Mouse (Mus musculus): ENCODE measurements around the gene Tmc5.

Gene Tmc5

GRCm38 (mm10) chr7:118595228-118595627 lies 1.9 kb upstream of the Tmc5 start:
- POLR2A ChIA-PET, result interaction anchor here in 3 of 4 experiments (0.7 to 9.2 kb wide), 18 partner anchors 11 to 352 kb away, joined by 3 to 121 read pairs (median 5); partner anchors contain the start of genes Tmc7 (in 2 of the 3), Ccp110 (in 1 of the 3), Coq7 (in 1 of the 3) and Smg1 (in 1 of the 3)
- CTCF ChIA-PET, result interaction anchor here in 3 of 4 experiments (0.5 to 2.8 kb wide), 26 partner anchors 8 to 1100 kb away, joined by 3 to 21 read pairs (median 4); partner anchors contain the start of genes Tmc7 (in 2 of the 3) and Vps35l (in 1 of the 3)

DNA sequence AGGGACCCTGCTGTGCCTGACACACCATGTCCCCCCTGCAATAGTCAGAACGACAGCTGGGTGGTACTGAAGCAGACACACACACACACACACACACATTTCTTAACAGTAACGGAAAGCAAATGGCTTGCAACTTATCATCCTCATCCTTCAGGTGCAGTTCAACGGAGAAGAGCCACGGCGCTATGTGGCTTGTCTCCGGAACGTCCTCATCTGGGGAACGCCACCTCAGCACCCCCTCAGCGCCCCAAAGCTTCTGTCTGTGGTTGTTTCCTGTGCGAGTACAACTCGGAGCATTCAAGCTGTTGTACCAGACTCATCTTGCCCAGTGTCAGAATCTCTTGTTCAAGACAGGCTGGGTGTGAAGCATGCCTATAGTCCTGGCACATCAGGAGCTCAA lies 826 bp upstream of the Tmc5 start:
- ChIA-PET POLR2A (interaction anchor here in 3 of 4 experiments (0.9 to 9.2 kb wide), 9 partner anchors 12 to 144 kb away, joined by 3 to 70 read pairs (median 4); partner anchors contain the start of gene Tmc7 (in 1 of the 3)), CTCF (interaction anchor here in 2 of 4 experiments (1.0 to 2.3 kb wide), 7 partner anchors 77 to 415 kb away, joined by 3 to 7 read pairs (median 4); no protein-coding TSS in a partner anchor)

DNA sequence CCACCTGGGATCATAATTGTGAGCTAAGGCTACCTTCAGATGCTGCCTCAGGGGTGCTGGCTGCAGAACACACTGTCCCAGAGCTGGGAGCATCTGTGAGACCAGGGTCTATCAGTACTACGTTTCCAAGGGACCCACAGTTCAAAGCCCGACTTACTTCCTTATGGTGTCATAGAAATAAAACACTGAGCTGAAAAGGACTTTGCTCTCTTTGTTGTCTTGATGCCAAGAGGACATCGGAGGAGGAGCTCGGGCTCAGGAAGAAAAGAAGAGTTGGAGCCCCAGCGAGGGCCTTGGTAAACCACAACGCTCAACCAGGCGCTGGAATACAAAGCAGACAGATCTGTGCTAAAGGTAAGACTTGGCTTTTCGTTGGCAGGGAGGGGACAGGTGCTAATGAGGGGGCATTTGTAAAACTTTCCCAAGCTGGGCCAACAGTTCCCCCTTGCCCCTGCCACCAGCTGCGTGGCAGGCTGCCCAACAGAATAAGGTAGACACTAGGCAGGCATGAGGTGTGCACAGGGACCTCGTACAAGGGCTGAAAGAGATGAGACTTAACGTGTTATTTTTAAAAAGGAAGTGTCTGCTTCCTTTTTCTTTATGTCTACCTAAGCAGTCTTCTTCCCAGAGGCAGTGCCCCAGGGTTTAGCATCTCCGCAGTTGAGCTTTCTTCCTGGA lies 3.0 kb downstream of the Tmc5 start:
- ChIA-PET CTCF (no interaction called here), POLR2A (interaction anchor here in 1 of 4 experiments (0.7 to 9.2 kb wide), 5 partner anchors 15 to 151 kb away, joined by 3 to 70 read pairs (median 3); no protein-coding TSS in a partner anchor)

- CTCF ChIA-PET, result no interaction called here
- POLR2A ChIA-PET, result no interaction called here
Measured at GRCm38 (mm10) chr7:118604842-118605241, 7.7 kb downstream of the Tmc5 start.

DNA sequence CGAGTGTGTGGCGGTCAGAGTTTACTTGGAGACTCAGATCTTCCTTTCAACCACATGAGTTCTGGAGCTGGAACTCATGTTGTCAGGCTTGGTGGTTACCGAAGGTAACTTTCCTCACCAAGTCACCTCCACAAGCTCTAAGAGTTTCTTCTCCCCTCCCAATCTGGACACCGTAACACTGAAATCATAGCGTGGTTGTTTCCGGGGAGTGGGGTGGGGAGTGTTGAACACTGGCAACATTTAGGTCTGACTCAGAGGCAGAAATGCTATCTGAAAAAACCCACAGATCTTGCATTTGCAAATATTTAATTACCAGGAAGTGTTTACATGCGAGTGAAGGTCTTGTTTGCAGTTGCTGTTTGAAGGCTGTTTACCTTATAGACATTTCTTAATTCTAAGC lies 12.7 kb downstream of the Tmc5 start:
- ChIA-PET POLR2A (interaction anchor here in 2 of 4 experiments (0.8 to 7.9 kb wide), 3 partner anchors 15 to 26 kb away, joined by 3 to 44 read pairs (median 6); partner anchors contain the start of gene Tmc7 (in 1 of the 2)), CTCF (no interaction called here)

DNA sequence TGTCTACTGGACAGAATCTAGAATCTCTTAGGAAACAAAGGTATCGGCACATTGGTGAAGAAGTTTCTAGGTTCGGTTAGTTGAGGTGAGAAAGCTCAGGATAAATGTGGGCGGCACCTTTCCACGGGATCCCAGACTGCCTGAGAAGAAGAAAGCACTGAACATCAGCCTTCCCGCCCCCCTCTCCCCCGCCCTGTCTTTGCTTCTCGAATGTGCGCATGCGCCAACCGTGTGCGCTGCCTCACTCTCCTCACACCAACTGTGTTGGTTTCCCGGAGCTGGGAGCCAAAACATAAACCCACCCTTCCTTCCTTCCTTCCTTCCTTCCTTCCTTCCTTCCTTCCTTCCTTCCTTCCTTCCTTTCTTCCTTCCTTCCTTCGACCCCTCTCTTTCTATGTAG lies 13.6 kb downstream of the Tmc5 start:
- POLR2A ChIA-PET, result interaction anchor here in 3 of 4 experiments (0.7 to 7.9 kb wide), 4 partner anchors 14 to 84 kb away, joined by 3 to 44 read pairs (median 4); partner anchors contain the start of gene Tmc5 (in 1 of the 3)
- CTCF ChIA-PET, result interaction anchor here in 2 of 4 experiments (0.6 to 1.5 kb wide), 2 partner anchors 63 to 78 kb away, joined by 4 to 11 read pairs; no protein-coding TSS in a partner anchor

DNA sequence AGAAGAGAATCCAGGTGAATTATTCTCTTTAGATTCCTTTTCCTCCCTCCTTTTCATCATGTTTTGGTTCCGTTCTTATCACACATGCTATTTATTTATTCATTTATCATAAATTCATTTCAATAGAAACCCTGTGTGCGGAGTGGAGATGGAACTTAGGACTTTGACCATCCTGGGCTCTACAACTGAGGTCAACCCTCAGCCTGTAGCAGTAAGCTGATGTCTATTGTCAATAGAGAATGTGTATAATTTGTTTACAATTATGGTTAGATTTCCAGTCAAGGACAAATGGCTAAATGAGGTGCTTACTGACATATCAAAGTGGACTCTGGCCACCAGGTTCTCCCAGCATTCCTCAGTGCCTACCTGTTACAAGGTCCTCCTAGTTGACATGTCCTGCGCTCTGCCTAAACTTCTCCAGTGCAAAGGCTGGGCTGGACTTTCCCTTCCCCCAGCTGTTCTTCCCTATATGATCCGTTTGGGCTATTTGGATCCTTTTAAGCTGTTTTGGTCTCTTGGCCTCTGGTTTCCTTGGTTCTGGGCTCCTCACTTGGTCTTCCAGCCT lies 14.2 kb downstream of the Tmc5 start:
- POLR2A ChIA-PET, result interaction anchor here in 3 of 4 experiments (0.8 to 7.9 kb wide), 5 partner anchors 17 to 129 kb away, joined by 3 to 44 read pairs (median 3); no protein-coding TSS in a partner anchor
- CTCF ChIA-PET, result interaction anchor here in 2 of 4 experiments (0.6 to 1.5 kb wide), 3 partner anchors 16 to 77 kb away, joined by 3 to 11 read pairs (median 4); no protein-coding TSS in a partner anchor

DNA sequence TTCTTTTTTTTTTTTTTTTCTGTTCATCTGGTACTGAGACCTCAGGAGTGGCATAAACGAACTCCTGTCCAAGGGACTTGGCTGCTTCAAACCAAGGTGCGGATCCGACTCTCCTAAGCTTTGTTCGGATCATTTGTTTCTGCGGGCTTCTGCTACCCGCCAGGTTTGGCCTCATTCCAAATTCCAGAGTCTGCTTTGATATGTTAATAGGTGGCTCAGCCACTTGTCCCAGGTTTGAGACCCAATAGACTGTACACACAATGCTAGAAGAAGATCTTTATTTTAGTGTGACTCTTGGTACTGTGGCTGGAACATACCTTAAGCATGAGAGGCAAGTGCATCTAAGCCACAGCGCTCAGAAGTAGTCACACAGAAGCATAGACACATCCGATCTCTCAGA lies 14.8 kb downstream of the Tmc5 start:
- CTCF ChIA-PET, result interaction anchor here in 2 of 4 experiments (0.6 to 1.5 kb wide), 2 partner anchors 17 to 77 kb away, joined by 3 to 4 read pairs; no protein-coding TSS in a partner anchor
- POLR2A ChIA-PET, result interaction anchor here in 3 of 4 experiments (0.6 to 7.9 kb wide), 5 partner anchors 18 to 129 kb away, joined by 3 to 44 read pairs (median 3); no protein-coding TSS in a partner anchor

GRCm38 (mm10) chr7:118614076-118614475 lies 17.0 kb downstream of the Tmc5 start:
- ChIA-PET CTCF (interaction anchor here in 2 of 4 experiments (0.7 to 1.0 kb wide), 2 partner anchors 75 to 165 kb away, joined by 3 to 6 read pairs; no protein-coding TSS in a partner anchor), POLR2A (interaction anchor here (0.7 to 7.9 kb wide), 12 partner anchors 9 to 124 kb away, joined by 3 to 44 read pairs (median 3); partner anchors contain the start of gene Tmc5 (in 2 of the 4))

- POLR2A ChIA-PET, result interaction anchor here in 2 of 4 experiments (0.7 kb wide), 2 partner anchors 17 to 559 kb away, joined by 3 read pairs; no protein-coding TSS in a partner anchor
- CTCF ChIA-PET, result no interaction called here
Measured at GRCm38 (mm10) chr7:118618104-118618503, 21.0 kb downstream of the Tmc5 start.

DNA sequence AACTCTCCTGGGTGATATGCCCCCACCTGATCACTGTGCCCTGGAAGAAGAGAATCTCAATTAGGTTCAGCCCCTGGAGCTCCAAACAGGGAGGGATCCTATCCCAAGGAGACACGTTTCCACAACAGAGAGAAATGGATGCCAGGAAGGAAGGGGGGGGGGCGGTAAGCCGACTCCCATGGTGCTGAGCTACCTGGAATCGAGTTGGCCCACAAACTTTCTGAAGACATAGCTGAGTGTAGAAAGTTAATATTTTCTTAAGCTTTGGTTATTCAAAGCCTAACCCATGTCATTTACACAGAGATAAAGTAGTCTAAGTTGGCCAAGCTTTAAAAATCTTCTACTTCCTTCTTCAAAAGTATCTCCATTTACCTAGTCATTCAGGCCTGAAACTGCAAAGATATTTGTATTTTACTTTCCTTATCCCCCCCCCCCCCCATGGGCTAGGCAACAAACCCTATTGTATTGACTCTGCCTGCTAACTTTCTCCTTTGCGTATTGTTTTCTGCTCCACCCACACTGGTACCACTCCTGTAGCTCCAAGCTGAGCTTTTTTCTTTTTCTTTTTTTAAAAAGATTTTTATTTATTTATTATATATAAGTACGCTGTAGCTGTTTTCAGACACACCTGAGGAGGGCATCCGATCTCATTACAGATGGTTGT lies 23.3 kb downstream of the Tmc5 start:
- ChIA-PET CTCF (interaction anchor here in 2 of 4 experiments (0.5 to 0.6 kb wide), 2 partner anchors 111 to 172 kb away, joined by 5 to 13 read pairs; no protein-coding TSS in a partner anchor), POLR2A (interaction anchor here in 3 of 4 experiments (0.6 to 1.5 kb wide), 8 partner anchors 12 to 411 kb away, joined by 3 to 7 read pairs (median 4); partner anchors contain the start of gene Tmc5 (in 1 of the 3))

DNA sequence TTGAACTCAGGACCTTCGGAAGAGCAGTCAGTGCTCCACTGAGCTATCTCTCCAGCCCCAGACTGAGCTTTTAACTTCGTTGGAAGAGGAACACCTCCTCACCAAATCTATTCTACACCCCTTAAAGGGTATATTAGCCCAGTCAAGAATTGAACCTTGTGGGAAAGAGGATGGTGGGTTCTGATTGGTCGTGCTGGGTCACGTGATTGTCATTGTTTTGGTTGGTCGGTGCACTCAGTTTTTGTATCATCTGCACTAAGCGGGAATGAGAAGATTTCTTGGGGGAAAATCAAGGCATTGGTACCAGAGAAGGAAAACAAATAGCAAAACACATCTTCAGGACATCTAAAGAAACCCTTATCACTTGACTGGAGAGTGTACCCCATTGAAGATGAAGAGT lies 24.0 kb downstream of the Tmc5 start:
- ChIA-PET CTCF (interaction anchor here in 1 of 4 experiments (0.6 kb wide), 1 partner anchor 170 kb away, joined by 3 read pairs; no protein-coding TSS in a partner anchor), POLR2A (interaction anchor here in 2 of 4 experiments (1.1 to 1.2 kb wide), 2 partner anchors 24 to 233 kb away, joined by 3 to 4 read pairs; partner anchors contain the start of gene Tmc5 (in 1 of the 2))

DNA sequence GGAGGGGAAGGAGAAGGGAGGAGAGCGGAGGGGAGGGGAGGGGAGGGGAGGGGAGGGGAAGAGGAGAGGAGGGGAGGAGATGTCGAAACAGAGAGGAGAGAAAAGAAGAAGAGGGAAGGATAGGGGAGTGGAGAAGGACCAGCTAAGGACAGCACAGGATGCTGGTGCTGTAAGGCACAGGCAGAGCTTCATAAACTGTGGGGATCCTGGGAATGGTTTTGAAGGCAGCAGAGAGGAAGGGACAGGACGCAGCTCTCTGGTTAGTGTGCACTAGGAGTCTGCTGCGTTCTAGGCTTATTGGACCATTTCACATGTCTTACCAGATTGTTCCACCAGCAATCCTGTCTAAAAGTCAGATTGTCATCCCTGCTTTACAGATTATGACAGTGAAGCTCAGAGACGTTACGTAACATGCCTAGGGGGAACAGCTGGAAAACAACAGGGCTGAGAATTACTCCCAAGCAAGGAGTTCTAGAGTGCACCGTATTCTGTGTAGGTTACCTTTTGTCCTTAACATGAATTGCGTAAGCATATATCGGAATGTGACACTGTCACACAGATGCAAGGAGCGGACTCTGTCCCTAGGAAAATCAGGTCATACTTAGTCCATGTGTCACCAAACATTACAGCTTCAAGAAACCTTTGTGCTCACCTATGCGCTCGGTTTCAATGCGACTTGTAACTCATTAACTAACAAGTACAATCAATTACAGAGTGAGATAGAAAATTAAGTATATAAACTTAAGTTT lies 30.6 kb downstream of the Tmc5 start:
- CTCF ChIA-PET, result interaction anchor here in 1 of 4 experiments (1.3 kb wide), 1 partner anchor 109 kb away, joined by 3 read pairs; no protein-coding TSS in a partner anchor
- POLR2A ChIA-PET, result interaction anchor here in 1 of 4 experiments (1.6 kb wide), 1 partner anchor 34 kb away, joined by 5 read pairs; no protein-coding TSS in a partner anchor

- CTCF ChIA-PET, result no interaction called here
- POLR2A ChIA-PET, result interaction anchor here in 1 of 4 experiments (0.7 to 1.3 kb wide), 2 partner anchors 38 to 78 kb away, joined by 3 to 6 read pairs; no protein-coding TSS in a partner anchor
Measured at GRCm38 (mm10) chr7:118633094-118633493, 36.0 kb downstream of the Tmc5 start.

- ChIA-PET POLR2A (interaction anchor here in 1 of 4 experiments (0.7 kb wide), 1 partner anchor 429 kb away, joined by 4 read pairs; no protein-coding TSS in a partner anchor), CTCF (no interaction called here)
Measured at GRCm38 (mm10) chr7:118633951-118634350, 36.9 kb downstream of the Tmc5 start.

- ChIA-PET CTCF (interaction anchor here in 1 of 4 experiments (1.4 kb wide), 1 partner anchor 15 kb away, joined by 4 read pairs; no protein-coding TSS in a partner anchor), POLR2A (interaction anchor here in 1 of 4 experiments (0.6 to 1.4 kb wide), 3 partner anchors 8 to 44 kb away, joined by 3 to 4 read pairs (median 3); no protein-coding TSS in a partner anchor)
Measured at GRCm38 (mm10) chr7:118637466-118637865, 40.4 kb downstream of the Tmc5 start.

GRCm38 (mm10) chr7:118646237-118646636 lies 49.1 kb downstream of the Tmc5 start:
- CTCF ChIA-PET, result no interaction called here
- POLR2A ChIA-PET, result interaction anchor here in 2 of 4 experiments (1.1 to 1.6 kb wide), 2 partner anchors 49 kb away, joined by 3 read pairs; partner anchors contain the start of gene Tmc5 (in 2 of the 2)
